Mouse (Mus musculus): ENCODE data around the gene Slc2a13.

DNA sequence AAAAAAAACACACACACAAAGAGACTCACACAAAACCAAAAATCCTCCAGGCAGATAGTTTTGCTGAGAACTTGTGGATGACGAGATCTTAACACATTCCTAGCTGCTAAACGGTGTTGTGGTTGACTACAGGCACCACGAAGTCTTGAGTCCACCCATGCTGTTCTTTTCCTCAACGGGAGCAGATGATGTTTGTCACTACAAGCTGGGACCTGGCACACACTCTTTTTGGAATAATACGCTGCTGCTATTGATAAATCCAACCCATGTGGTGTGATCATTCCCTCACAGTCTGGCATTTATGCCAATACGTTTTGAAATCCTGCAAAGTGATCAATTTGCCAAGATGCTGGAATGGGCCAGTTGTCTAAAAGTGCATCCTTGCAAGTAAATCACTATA is 147.6 kb downstream of the Slc2a13 start:
- no peak for TF ChIP-seq CTCF (IDR thresholded peaks at IDR 0.05; ENCODE audit: low read depth)
- no peak for TF ChIP-seq EP300 (IDR thresholded peaks at IDR 0.05; ENCODE audit: low read depth)
